Mouse (Mus musculus) heart, adult 18-20 months (tissue): ENCODE data around the gene Fam213a. TPM values are rescaled to one million over a fixed set of nuclear protein-coding genes. Genes with fewer than 3 reads are reported as not detected.

Source experiments
- total RNA-seq, 2 experiments: library from RNA; stranded (reverse); gene quantifications; 2 replicates each; pipeline ENCODE4 v1.2.3; 2021

Gene Fam213a
- total RNA-seq, 2 experiments from 2014 or later: 33.8 to 46.0 TPM

Other genes with a start within 250 kb of the Fam213a start
- gene Sh2d4b, start 120.5 kb downstream of the Fam213a start, total RNA-seq: under 1 TPM; 0.60 to 0.93 TPM
- 10 to 100 TPM; 13.8 to 18.2 TPM for gene Tspan14, start 47.0 kb downstream of the Fam213a start, total RNA-seq
- not detected for gene Dydc2, start 55.4 kb upstream of the Fam213a start, total RNA-seq
- gene Dydc1, start 59.1 kb upstream of the Fam213a start, total RNA-seq: not detected
- not detected for gene Mat1a, start 91.2 kb upstream of the Fam213a start, total RNA-seq
- 1 to 10 TPM in 1 of 2 experiments, not detected in 1; 6.4 TPM for gene Sftpa1, start 118.0 kb upstream of the Fam213a start, total RNA-seq
- gene Mbl1, start 137.7 kb upstream of the Fam213a start, total RNA-seq: not detected
- under 1 TPM in 1 of 2 experiments, not detected in 1; 0.67 TPM for gene Sftpd, start 171.4 kb upstream of the Fam213a start, total RNA-seq